Mouse (Mus musculus) forebrain, embryonic 13.5 days (tissue): ENCODE results near the gene Scn5a. TPM values are rescaled to one million over a fixed set of nuclear protein-coding genes. Genes with fewer than 3 reads are reported as not detected.

Experiments
- ATAC-seq: fragments of 200-750 bp; cut with Nextera tagmentation; 2 replicates; pipeline ENCODE4 v1.8.0; 2017
- H3K27ac ChIP-seq: fragments of 300-500 bp; sonication (generic); 2 replicates; pipeline ENCODE4 v1.5.1; 2015; ENCODE audit warnings: inconsistent platforms, mild to moderate bottlenecking, moderate library complexity
- H3K27me3 ChIP-seq: fragments of 300-500 bp; sonication (generic); 2 replicates; pipeline ENCODE4 v1.6.1; 2015; ENCODE audit warnings: mild to moderate bottlenecking, inconsistent platforms
- H3K36me3 ChIP-seq: fragments of 300-500 bp; sonication (generic); 2 replicates; pipeline ENCODE4 v1.6.1; 2015; ENCODE audit warnings: mild to moderate bottlenecking, inconsistent platforms; ENCODE audit not compliant: poor library complexity, severe bottlenecking
- H3K4me1 ChIP-seq: fragments of 300-500 bp; sonication (generic); 2 replicates; pipeline ENCODE4 v1.6.1; 2015; ENCODE audit warnings: inconsistent platforms
- H3K4me2 ChIP-seq: fragments of 300-500 bp; sonication (generic); 2 replicates; pipeline ENCODE4 v1.6.1; 2015; ENCODE audit warnings: inconsistent platforms, mild to moderate bottlenecking, moderate library complexity
- H3K4me3 ChIP-seq: fragments of 300-500 bp; sonication (generic); 2 replicates; pipeline ENCODE4 v1.5.1; 2015; ENCODE audit warnings: mild to moderate bottlenecking, inconsistent platforms
- H3K9ac ChIP-seq: fragments of 300-500 bp; sonication (generic); 2 replicates; pipeline ENCODE4 v1.6.1; 2015; ENCODE audit warnings: mild to moderate bottlenecking, inconsistent platforms
- H3K9me3 ChIP-seq: fragments of 300-500 bp; sonication (generic); replicated peaks from 2 replicates; pipeline ENCODE4 v1.6.1; 2016; ENCODE audit warnings: inconsistent platforms
- WGBS: fragments of 180-500 bp; shearing (Covaris S2); methylation state at CpG from one replicate; pipeline ENCODE4 v1.1.7; 2015; 5-methylcytosine and 5-hydroxymethylcytosine counted together
- polyA plus RNA-seq: library from polyadenylated mRNA; unstranded; fragments of >200 nt; fragmentation: Nextera tagmentation; extraction: Ambion mirVana; gene quantifications from 2 replicates; pipeline ENCODE4 v1.2.1, GENCODE M21; 2015

Scn5a gene
- polyA plus RNA-seq, 1 experiment from 2014 or later = 0.83 TPM

GRCm38 (mm10) chr9:119497546-119498246 lies 81.1 kb downstream of the Scn5a start:
- no peak for ATAC-seq
- H3K4me2 ChIP-seq = no peak overlapping the region
- no peak overlapping the region for H3K27ac ChIP-seq
- H3K27me3 ChIP-seq = no peaks in the 10 kb centered on the region
- H3K4me3 ChIP-seq = no peak overlapping the region
- H3K36me3 ChIP-seq = no peaks in the 10 kb centered on the region
- 90% methylated on average over 15 of the region's 15 CpGs for WGBS
- H3K4me1 ChIP-seq = 0 out of 2 replicates have a peak, but pooled peaks cover 5% of the 10 kb centered on the region
- H3K9me3 ChIP-seq = no peaks in the 10 kb centered on the region
- no peak overlapping the region for H3K9ac ChIP-seq

- Histone ChIP-seq H3K27ac (no peak overlapping the region), H3K36me3 (no peaks in the 10 kb centered on the region), H3K27me3 (no peaks in the 10 kb centered on the region), H3K4me2 (no peak overlapping the region), H3K9me3 (no peaks in the 10 kb centered on the region), H3K4me1 (0 out of 2 replicates have a peak, but pooled peaks cover 5% of the 10 kb centered on the region), H3K4me3 (no peak overlapping the region), H3K9ac (no peak overlapping the region)
- WGBS = 70% methylated on average over 5 of the region's 5 CpGs
- no peak for ATAC-seq
Observed at GRCm38 (mm10) chr9:119496960-119497359, 81.9 kb downstream of the Scn5a start.

- no peak overlapping the region for H3K9ac ChIP-seq
- H3K4me2 ChIP-seq = no peak overlapping the region
- no peak overlapping the region for H3K4me3 ChIP-seq
- WGBS = 85% methylated on average over 9 of the region's 9 CpGs
- H3K4me1 ChIP-seq = 0 out of 2 replicates have a peak, but pooled peaks cover 5% of the 10 kb centered on the region
- no peaks in the 10 kb centered on the region for H3K9me3 ChIP-seq
- ATAC-seq = no peak
- H3K27me3 ChIP-seq = no peaks in the 10 kb centered on the region
- no peaks in the 10 kb centered on the region for H3K36me3 ChIP-seq
- H3K27ac ChIP-seq = no peak overlapping the region
Observed at GRCm38 (mm10) chr9:119496354-119496753, 82.5 kb downstream of the Scn5a start.

GRCm38 (mm10) chr9:119484868-119485267 lies 93.9 kb downstream of the Scn5a start:
- no peak overlapping the region for H3K4me3 ChIP-seq
- H3K4me2 ChIP-seq = no peak overlapping the region
- no peak overlapping the region for H3K9ac ChIP-seq
- no peaks in the 10 kb centered on the region for H3K9me3 ChIP-seq
- peaks cover 13% of the 10 kb centered on the region for H3K4me1 ChIP-seq
- WGBS = 89% methylated on average over 13 of the region's 13 CpGs
- no peaks in the 10 kb centered on the region for H3K27me3 ChIP-seq
- H3K36me3 ChIP-seq = no peaks in the 10 kb centered on the region
- no peak overlapping the region for H3K27ac ChIP-seq
- ATAC-seq = no peak

- no peak overlapping the region for H3K4me2 ChIP-seq
- no peaks in the 10 kb centered on the region for H3K36me3 ChIP-seq
- no peak overlapping the region for H3K4me3 ChIP-seq
- no peak for ATAC-seq
- no peak overlapping the region for H3K27ac ChIP-seq
- 74% methylated on average over 9 of the region's 9 CpGs for WGBS
- H3K9ac ChIP-seq = no peak overlapping the region
- H3K27me3 ChIP-seq = no peaks in the 10 kb centered on the region
- peaks cover 13% of the 10 kb centered on the region for H3K4me1 ChIP-seq
- H3K9me3 ChIP-seq = no peaks in the 10 kb centered on the region
Observed at GRCm38 (mm10) chr9:119484420-119484819, 94.4 kb downstream of the Scn5a start.

- H3K36me3 ChIP-seq = no peaks in the 10 kb centered on the region
- H3K4me3 ChIP-seq = no peak overlapping the region
- H3K4me2 ChIP-seq = no peak overlapping the region
- H3K9me3 ChIP-seq = no peaks in the 10 kb centered on the region
- no peaks in the 10 kb centered on the region for H3K27me3 ChIP-seq
- WGBS = 53% methylated on average over 23 of the region's 23 CpGs
- no peak for ATAC-seq
- H3K27ac ChIP-seq = no peak overlapping the region
- H3K4me1 ChIP-seq = peaks cover 13% of the 10 kb centered on the region
- H3K9ac ChIP-seq = no peak overlapping the region; the same call in 1 of the 2 replicates
Observed at GRCm38 (mm10) chr9:119483554-119484353, 95.1 kb downstream of the Scn5a start.

- H3K4me1 ChIP-seq = peaks cover 24% of the 10 kb centered on the region
- 90% methylated on average over 4 of the region's 4 CpGs for WGBS
- no peaks in the 10 kb centered on the region for H3K27me3 ChIP-seq
- H3K27ac ChIP-seq = no peak overlapping the region
- H3K36me3 ChIP-seq = no peaks in the 10 kb centered on the region
- no peaks in the 10 kb centered on the region for H3K9me3 ChIP-seq
- no peak overlapping the region for H3K9ac ChIP-seq
- ATAC-seq = no peak
- H3K4me2 ChIP-seq = no peak overlapping the region
- H3K4me3 ChIP-seq = no peak overlapping the region
Observed at GRCm38 (mm10) chr9:119481612-119482011, 97.2 kb downstream of the Scn5a start.

- no peaks in the 10 kb centered on the region for H3K9me3 ChIP-seq
- H3K36me3 ChIP-seq = no peaks in the 10 kb centered on the region
- H3K4me3 ChIP-seq = no peak overlapping the region
- no peak overlapping the region for H3K27ac ChIP-seq
- H3K4me2 ChIP-seq = no peak overlapping the region
- H3K27me3 ChIP-seq = no peaks in the 10 kb centered on the region
- H3K9ac ChIP-seq = no peak overlapping the region
- H3K4me1 ChIP-seq = peaks cover 21% of the 10 kb centered on the region
- ATAC-seq = 0 out of 2 replicates have a peak, but pooled peaks have one; percentile 6
- WGBS = 73% methylated on average over 8 of the region's 8 CpGs
Observed at GRCm38 (mm10) chr9:119479297-119479696, 99.5 kb downstream of the Scn5a start.

GRCm38 (mm10) chr9:119478345-119478744 lies 100.5 kb downstream of the Scn5a start:
- peaks cover 12% of the 10 kb centered on the region for H3K4me1 ChIP-seq
- no peaks in the 10 kb centered on the region for H3K27me3 ChIP-seq
- no peak overlapping the region for H3K9ac ChIP-seq
- H3K4me2 ChIP-seq = no peak overlapping the region
- no peaks in the 10 kb centered on the region for H3K9me3 ChIP-seq
- H3K27ac ChIP-seq = no peak overlapping the region
- no peaks in the 10 kb centered on the region for H3K36me3 ChIP-seq
- 0 out of 2 replicates have a peak, but pooled peaks have one; percentile 24 for ATAC-seq
- no peak overlapping the region for H3K4me3 ChIP-seq
- 67% methylated on average over 11 of the region's 11 CpGs for WGBS

- no peak overlapping the region for H3K4me2 ChIP-seq
- H3K9ac ChIP-seq = no peak overlapping the region
- no peaks in the 10 kb centered on the region for H3K36me3 ChIP-seq
- no peaks in the 10 kb centered on the region for H3K9me3 ChIP-seq
- peaks cover 11% of the 10 kb centered on the region for H3K4me1 ChIP-seq
- no peak for ATAC-seq
- no peaks in the 10 kb centered on the region for H3K27me3 ChIP-seq
- 64% methylated on average over 6 of the region's 6 CpGs for WGBS
- H3K27ac ChIP-seq = no peak overlapping the region
- H3K4me3 ChIP-seq = no peak overlapping the region
Observed at GRCm38 (mm10) chr9:119477754-119478153, 101.1 kb downstream of the Scn5a start.

- 77% methylated on average over 14 of the region's 15 CpGs for WGBS
- Histone ChIP-seq H3K36me3 (peaks cover 4% of the 10 kb centered on the region), H3K4me3 (no peak overlapping the region), H3K4me2 (no peak overlapping the region), H3K27me3 (no peaks in the 10 kb centered on the region), H3K9ac (no peak overlapping the region), H3K27ac (no peak overlapping the region), H3K4me1 (peaks cover 11% of the 10 kb centered on the region), H3K9me3 (no peaks in the 10 kb centered on the region)
- no peak for ATAC-seq
Observed at GRCm38 (mm10) chr9:119474717-119475611, 103.9 kb downstream of the Scn5a start.
